Mouse (Mus musculus) spleen, adult 2 months (tissue): ENCODE results near the gene Hoxd10.

Source experiments
- CTCF ChIP-seq: fragments of 200-500 bp; IDR thresholded peaks from 2 replicates; pipeline ENCODE4 v1.5.1; 2011; ENCODE audit warnings: mild to moderate bottlenecking, inconsistent platforms; ENCODE audit not compliant: insufficient read depth, insufficient read length, insufficient replicate concordance; ENCODE audit errors: extremely low read depth
- POLR2A ChIP-seq: fragments of 200-500 bp; IDR thresholded peaks from 2 replicates; pipeline ENCODE4 v1.6.1; 2011; ENCODE audit warnings: low read depth, low read length, inconsistent platforms

DNA sequence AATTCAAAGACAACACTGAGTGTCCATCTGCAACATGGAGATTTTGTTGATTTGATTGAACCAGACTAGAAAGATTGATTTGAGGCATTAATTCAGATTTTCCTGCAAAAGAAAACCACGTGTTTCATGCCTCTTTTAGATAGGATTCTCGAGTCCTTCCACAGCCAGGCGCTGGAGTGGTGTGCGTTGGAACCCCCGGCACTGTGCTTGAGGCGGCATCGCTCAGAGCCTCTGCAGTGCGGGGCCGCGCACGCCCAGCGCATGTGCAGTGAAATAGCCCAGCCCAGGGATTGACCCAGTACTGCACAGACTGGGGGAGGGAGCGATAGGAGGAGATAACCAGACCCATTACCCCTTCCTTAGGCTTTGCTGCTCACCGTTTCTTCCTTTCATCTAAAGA is 23.2 kb downstream of the Hoxd10 start:
- TF ChIP-seq CTCF, result no peak
- no peak for TF ChIP-seq POLR2A
